Mouse (Mus musculus) embryo, embryonic 10.5 days (tissue): ENCODE data around the gene Itgal.
A peak's percentile ranks its signal among the peaks of the same experiment; 100 is the strongest.
"Not testable (repeated sequence)": the region's sequence is repeated elsewhere in the genome, so short reads cannot be mapped to it uniquely, and the experiment has no call there.

Experiments
- DNase-seq: peaks from one replicate; pipeline ENCODE4 v3.0.0-alpha.2; 2015; ENCODE audit warnings: low spot score

Itgal gene

GRCm38 (mm10) chr7:127296098-127296497 lies at the start of gene Itgal:
Gene Itgal, plus strand, starts transcription at chr7:127296260.
- DNase-seq = no peak

DNA sequence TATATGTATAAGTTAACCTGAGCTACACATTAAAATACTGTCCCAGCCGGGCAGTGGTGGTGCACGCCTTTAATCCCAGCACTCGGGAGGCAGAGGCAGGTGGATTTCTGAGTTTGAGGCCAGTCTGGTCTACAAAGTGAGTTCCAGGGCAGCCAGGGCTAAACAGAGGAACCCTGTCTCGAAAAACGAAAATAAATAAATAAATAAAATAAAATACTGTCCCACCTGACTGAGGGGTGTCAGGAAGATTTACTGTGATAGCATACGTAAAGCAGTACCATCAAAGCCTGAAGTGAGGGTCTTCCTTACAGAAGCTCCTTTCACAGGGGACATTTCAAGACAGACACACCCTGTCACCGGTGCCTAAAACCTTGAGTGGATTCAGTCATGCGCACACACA lies 45.5 kb upstream of the Itgal start:
- DNase-seq = not testable (repeated sequence)

- DNase-seq = peak; percentile 68
Observed at GRCm38 (mm10) chr7:127252414-127252813, 43.6 kb upstream of the Itgal start.

GRCm38 (mm10) chr7:127253341-127253740 lies 42.7 kb upstream of the Itgal start:
- no peak for DNase-seq

GRCm38 (mm10) chr7:127253821-127254769 lies 42.0 kb upstream of the Itgal start:
- DNase-seq = peak; percentile 97

GRCm38 (mm10) chr7:127255008-127255407 lies 41.1 kb upstream of the Itgal start:
- no peak for DNase-seq

GRCm38 (mm10) chr7:127255965-127256364 lies 40.1 kb upstream of the Itgal start:
- no peak for DNase-seq

DNA sequence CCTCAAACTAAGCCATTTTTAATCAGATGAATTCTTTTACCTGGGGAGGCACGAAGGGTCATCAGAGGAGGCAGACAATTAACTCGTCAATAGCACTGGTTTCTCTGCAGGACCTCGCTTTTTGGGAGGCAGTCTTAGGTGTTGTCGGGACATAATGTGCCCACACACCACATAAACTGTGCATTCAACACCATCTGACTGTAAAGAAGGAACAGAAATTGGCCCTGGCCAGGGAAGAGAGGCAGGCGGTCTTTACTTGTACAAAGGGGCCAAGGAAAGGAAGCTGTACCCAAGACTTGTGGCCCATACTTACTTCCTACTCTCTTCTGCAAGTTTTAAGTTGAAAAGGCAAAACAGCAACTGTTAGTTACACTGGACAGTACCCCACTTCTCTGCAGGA lies 39.5 kb upstream of the Itgal start:
- DNase-seq = no peak

DNA sequence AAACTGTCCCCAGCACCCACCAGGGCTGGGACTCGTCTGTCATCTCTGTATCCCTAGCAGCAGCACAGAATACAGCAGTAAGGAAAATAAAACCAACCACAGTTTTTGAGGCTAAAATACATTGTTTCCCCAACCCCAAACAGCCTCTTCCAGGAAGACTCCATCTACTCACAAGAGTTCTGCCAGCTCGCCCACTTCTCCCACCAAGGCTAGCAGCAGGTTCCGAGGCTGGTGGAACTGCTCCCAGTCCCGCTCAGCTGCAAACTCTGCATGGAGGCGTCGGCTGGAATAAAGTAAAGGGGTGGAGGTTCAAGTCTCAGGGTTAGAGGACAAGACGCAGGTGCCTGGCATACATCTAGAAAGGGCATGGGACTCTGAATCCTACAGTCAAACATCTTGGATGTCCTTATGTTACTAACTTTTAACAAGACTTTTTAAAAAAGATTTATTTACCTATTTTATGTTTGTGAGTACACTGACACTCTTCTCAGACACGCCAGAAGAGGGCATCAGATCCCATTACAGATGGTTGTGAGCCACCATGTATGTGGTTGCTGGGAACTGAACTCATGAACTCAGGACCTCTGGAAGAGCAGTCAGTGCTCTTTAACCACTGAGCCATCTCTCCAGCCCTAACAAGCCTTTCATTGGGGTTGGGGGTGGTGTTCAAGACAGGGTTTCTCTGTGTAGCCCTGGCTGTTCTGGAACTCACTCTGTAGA lies 36.7 kb upstream of the Itgal start:
- DNase-seq = no peak

GRCm38 (mm10) chr7:127260309-127261111 lies 35.5 kb upstream of the Itgal start, which contains the start of gene Dctpp1:
Gene Dctpp1, minus strand, starts transcription at chr7:127260709.
- DNase-seq = peak; percentile 99

DNA sequence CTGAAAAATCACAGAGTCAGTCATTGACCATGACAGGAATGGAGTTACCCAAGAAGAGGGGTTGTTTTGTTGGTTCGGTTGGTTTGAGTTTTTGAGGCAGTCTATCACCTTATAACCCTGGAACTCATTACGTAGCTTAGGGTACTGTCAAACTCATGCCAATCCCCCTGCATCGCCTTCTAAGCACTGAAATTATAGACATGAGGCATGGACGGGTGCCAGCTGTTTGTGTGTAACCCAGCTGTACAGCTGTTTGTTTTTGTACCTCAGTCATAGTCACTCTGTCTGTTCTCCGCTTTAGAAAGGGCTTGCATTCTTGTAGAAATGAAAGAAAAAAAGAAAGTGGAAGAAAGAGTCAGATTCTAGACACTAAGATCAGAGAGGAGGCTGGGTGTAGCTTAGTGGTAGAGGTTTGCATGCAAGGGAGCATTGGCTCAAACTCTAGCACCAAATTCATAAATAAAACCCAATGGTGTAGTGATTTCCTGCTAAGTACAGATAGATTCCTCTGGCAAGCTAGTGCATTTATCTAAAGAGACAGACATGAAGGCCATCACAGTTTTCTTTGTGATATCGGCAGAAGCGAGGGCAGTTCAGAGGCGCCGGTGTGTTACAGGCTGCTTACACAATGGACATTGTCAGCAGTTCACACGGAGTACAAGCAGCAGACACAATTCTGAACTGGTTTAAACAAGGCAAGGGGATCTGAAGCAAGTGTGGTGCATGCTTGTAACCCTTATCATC lies 33.7 kb upstream of the Itgal start:
- no peak for DNase-seq

DNA sequence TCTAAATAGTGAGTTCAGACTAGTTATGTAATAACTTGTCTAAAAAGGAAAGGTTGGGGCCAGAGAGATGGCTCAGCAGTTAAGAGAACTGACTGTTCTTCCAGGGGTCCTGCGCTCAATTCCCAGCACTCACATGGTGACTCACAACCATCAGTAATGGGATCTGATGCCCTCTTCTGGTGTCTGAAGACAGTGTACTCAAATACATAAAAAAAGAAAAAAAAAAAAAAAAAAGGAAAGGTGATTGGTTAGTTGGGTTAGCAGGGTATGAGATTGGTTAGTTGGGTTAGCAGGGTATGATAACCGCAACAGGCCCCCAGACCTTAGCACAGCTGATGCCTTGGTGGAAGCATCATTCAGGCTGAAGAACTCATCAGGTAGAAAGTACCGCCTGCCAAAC lies 32.5 kb upstream of the Itgal start:
- DNase-seq = no peak

DNA sequence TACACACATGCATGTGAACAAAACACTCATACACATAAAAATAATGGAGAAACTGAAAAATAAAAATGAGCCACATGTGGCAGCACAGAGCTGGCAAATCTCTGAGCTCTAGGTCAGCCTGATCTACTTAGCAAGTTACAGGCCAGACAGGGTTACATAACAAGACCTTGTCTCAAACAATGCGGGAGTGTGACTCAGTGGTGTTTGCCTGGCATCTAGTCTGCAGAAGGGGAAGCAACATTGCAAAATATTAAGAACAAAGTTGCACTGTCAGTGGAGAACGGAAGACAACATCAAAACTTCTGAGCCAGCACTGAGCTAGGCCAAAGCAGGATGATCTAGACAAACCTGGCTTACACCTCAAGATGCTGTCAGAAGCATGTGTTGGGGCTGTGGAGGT lies 25.8 kb upstream of the Itgal start:
- no peak for DNase-seq

- no peak for DNase-seq
Observed at GRCm38 (mm10) chr7:127270666-127271065, 25.4 kb upstream of the Itgal start.

- DNase-seq = no peak
Observed at GRCm38 (mm10) chr7:127271093-127271492, 25.0 kb upstream of the Itgal start.

DNA sequence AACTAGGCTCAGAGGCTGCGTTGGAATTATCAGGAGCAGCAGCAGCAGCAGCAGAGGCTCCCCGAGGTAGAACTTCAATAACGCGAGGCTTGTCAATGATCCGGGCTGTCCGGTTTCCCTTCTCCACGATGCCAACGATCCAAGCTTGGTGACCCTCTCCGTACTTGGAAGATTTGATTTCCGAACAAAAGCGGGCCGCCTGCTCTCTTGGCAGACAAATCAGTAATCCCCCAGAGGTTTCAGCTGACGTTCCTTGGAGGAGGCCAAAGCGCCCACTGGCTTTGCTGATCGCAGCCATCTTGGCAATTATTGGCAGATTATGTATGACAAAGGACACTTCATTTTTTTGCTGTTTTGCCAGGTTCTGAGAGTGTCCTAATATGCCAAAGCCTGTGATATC lies 23.5 kb upstream of the Itgal start:
- DNase-seq = no peak

- peak; percentile 44 for DNase-seq
Observed at GRCm38 (mm10) chr7:127273118-127273923, 22.7 kb upstream of the Itgal start.

DNA sequence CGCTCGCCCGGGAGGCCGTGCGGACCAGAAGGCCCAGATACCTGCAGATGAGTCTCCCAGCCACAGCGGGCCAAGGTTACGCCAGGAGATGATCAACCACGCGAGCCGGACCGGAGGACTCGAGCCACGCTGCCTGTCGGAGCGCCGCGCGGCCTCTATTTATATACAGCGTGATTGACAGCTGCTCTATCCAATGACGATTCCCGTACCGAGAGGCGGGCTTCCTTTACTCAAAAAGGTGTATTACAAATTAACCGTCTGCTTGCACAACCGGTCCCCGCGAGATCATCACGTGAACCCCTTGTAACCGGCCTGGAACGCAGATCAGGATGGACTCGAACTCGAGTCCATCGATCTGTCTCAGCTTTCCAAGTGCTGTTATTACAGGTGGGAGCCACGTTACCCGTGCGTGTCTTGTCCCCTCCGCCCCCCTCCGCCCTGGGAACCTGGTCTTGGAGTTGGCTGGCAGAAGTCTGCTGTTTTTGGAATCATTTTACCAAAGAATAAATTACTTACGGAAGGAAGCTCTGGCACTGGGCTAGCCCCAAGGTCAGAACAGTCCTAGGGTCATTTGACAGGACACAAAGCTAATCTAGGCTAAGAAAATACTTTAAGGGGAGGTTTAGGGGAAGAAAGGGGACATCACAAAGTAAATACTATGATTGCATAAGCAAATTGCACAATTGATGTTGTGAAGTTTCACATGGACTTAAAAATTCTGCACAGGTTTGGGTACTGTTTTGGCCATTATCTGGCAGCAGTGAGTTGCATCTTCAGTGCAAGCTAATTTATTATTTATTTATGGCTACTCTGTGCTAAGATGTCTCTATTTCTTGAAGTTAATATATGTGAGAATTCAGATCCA lies 21.9 kb upstream of the Itgal start, which contains the start of gene Sephs2:
TSS of gene Sephs2 (minus strand) at position 131 of the 865 bp plus-strand sequence.
- DNase-seq = peak; percentile 96

DNA sequence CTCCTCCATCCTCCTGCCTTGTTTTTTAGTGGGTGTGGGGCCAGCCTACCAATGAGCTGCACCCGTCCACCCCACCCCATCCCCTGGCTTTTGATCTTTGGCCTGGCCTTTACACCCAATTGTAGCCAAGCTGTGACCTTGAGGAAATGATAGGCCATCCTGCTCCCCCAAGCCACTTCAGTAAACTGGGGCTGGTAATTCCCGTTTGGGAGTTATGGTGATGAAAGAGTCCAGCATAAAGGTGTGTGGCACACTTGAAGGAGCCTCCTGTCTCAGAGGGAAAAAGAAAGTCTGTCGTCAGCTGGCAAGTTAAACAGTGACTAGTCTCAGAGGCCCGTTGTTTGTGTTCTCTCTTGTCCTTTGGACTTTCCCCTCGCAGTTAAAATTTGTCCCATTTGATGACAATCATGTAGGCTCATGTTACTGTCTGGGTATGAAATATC lies 19.5 kb upstream of the Itgal start:
- no peak for DNase-seq
